Mouse (Mus musculus): ENCODE results near the gene Olfr1156. TPM values are rescaled to one million over a fixed set of nuclear protein-coding genes. Genes with fewer than 3 reads are reported as not detected.

Olfr1156 gene
- polyA plus RNA-seq (2012; ENCODE audit: insufficient read depth, low replicate concordance) = not detected in 2 replicates

DNA sequence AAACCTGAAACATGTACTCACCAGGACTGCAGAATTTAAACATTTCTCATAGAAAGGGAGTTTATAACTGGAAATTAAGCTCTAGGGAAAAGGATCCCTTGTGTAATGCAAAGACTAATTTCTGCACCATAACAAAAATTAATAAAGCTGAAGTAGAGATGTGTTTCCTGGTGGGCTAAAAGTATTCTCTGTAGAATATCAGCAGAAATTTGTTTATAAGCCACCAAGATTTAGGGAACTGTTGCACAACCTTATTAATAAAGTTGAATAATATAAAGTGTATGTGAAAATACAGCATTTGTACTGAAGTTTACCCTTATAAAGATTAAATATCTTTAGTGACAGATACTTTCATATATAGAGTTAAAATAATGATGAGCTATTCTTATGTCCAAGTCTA lies at the start of gene Olfr1156:
TSS of gene Olfr1156 (minus strand) at position 101 of the 400 bp plus-strand sequence.
- Histone ChIP-seq H3K9me3 (peaks cover 4% of the 10 kb centered on the region; the same call in 1 of the 2 replicates), H3K4me1 (no peaks in the 10 kb centered on the region), H3K27me3 (replicated peaks) (no peaks in the 10 kb centered on the region), H3K4me3 (replicated peaks) (no peak within 1 kb of the TSS), H3K36me3 (replicated peaks; ENCODE audit: low read length) (no peaks in the 10 kb centered on the region)
- TF ChIP-seq FLI1 (IDR thresholded peaks at IDR 0.05; ENCODE audit: low read length) = no peak
- TF ChIP-seq GATA1 (IDR thresholded peaks at IDR 0.05; ENCODE audit: borderline replicate concordance, low read length) = no peak

DNA sequence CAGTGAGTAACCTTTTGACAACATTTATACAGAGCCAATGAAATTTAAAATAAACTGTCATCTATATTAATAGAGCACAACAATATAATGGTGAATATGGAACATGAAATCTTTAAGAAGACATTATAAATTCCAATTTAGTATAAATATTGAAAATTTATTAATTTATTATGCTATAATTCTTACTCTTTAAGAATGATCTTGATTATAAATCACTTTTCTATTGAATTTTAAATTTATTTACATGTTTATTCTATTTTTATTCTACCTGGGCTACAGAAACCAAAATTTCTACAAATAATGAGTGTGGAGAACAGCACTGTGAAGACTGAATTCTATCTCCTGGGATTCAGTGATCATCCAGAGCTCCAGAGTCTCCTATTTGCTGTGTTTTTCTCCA lies 36.9 kb upstream of the Olfr1156 start, which contains the start of gene Olfr1158:
TSS of gene Olfr1158 (plus strand) at position 301 of the 400 bp plus-strand sequence.
- TF ChIP-seq FLI1 (IDR thresholded peaks at IDR 0.05; ENCODE audit: low read length) = no peak
- no peak for TF ChIP-seq GATA1 (IDR thresholded peaks at IDR 0.05; ENCODE audit: borderline replicate concordance, low read length)
- Histone ChIP-seq H3K9me3 (no peaks in the 10 kb centered on the region), H3K4me3 (replicated peaks) (no peak within 1 kb of the TSS), H3K27me3 (replicated peaks) (no peaks in the 10 kb centered on the region), H3K4me1 (no peaks in the 10 kb centered on the region), H3K36me3 (replicated peaks; ENCODE audit: low read length) (no peaks in the 10 kb centered on the region)

DNA sequence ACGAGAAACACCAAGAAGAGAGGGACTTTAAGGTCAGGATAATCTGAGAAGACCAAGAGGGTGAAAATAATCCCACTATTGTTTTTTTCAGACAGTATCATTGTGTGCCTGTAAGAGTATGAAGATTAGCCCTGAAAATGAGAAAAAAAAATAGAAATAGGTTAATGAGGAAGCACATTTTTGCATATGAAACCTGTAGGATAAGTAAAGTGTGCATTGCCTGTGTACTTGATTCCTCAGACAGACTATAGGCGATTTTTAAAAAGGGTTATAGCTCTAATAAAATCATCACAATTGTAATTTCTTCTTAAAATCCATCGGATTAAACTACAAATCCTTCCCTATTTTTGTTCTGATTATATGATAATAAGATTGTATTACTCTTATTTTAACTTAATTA lies 21.7 kb upstream of the Olfr1156 start, which contains the start of gene Olfr74:
TSS of gene Olfr74 (minus strand) at position 101 of the 400 bp plus-strand sequence.
- no peak for TF ChIP-seq FLI1 (IDR thresholded peaks at IDR 0.05; ENCODE audit: low read length)
- no peak for TF ChIP-seq GATA1 (IDR thresholded peaks at IDR 0.05; ENCODE audit: borderline replicate concordance, low read length)
- Histone ChIP-seq H3K4me3 (replicated peaks) (no peak within 1 kb of the TSS), H3K36me3 (replicated peaks; ENCODE audit: low read length) (no peaks in the 10 kb centered on the region), H3K9me3 (0 out of 2 replicates have a peak, but pooled peaks cover 2% of the 10 kb centered on the region), H3K27me3 (replicated peaks) (no peaks in the 10 kb centered on the region), H3K4me1 (no peaks in the 10 kb centered on the region)

DNA sequence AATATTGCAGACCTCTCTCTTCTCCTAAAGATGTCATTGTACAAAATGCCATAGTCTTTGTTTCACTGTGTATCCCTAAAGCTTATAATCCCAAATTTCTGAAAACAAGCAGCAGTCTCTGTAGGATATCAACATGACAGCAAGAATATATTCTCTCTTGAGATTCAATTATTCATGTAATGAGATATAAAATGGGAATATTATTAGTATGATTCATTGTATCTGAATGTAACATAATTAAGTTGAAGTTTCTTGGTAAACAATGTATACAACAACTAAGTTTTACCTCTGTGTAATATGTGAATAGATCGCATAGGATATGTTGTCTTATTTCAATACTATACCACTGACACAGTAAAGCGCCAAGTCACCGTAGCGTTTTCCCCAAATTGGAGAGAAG lies 15.3 kb upstream of the Olfr1156 start, which contains the start of gene Olfr1157:
TSS of gene Olfr1157 (minus strand) at position 101 of the 400 bp plus-strand sequence.
- no peak for TF ChIP-seq FLI1 (IDR thresholded peaks at IDR 0.05; ENCODE audit: low read length)
- TF ChIP-seq GATA1 (IDR thresholded peaks at IDR 0.05; ENCODE audit: borderline replicate concordance, low read length) = no peak
- Histone ChIP-seq H3K36me3 (replicated peaks; ENCODE audit: low read length) (no peaks in the 10 kb centered on the region), H3K27me3 (replicated peaks) (no peaks in the 10 kb centered on the region), H3K4me3 (replicated peaks) (no peak within 1 kb of the TSS), H3K9me3 (no peaks in the 10 kb centered on the region), H3K4me1 (no peaks in the 10 kb centered on the region)

DNA sequence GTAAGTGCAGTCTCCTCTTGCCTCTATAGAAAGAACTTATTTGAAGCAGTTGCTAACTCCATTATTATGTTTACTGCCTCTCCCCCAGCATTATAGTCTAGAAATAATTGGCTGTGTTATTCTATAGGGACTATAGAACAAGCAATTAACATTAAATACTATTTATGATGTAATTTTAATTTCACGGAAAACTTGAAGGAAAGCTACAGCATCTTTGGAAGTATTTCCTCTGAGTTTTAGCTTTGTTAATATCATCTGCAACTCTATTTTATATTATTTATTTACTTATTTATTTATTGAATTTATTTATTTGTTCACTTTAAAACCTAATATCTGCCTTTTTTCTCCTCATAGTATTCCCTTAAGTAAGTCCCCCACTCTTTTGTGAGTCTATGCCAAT lies 7.9 kb downstream of the Olfr1156 start, which contains the start of gene Olfr1155:
TSS of gene Olfr1155 (minus strand) at position 101 of the 400 bp plus-strand sequence.
- Histone ChIP-seq H3K27me3 (replicated peaks) (no peaks in the 10 kb centered on the region), H3K9me3 (peaks cover 8% of the 10 kb centered on the region; the same call in 1 of the 2 replicates), H3K36me3 (replicated peaks; ENCODE audit: low read length) (no peaks in the 10 kb centered on the region), H3K4me1 (no peaks in the 10 kb centered on the region), H3K4me3 (replicated peaks) (no peak within 1 kb of the TSS)
- TF ChIP-seq FLI1 (IDR thresholded peaks at IDR 0.05; ENCODE audit: low read length) (no peak), GATA1 (IDR thresholded peaks at IDR 0.05; ENCODE audit: borderline replicate concordance, low read length) (no peak)

DNA sequence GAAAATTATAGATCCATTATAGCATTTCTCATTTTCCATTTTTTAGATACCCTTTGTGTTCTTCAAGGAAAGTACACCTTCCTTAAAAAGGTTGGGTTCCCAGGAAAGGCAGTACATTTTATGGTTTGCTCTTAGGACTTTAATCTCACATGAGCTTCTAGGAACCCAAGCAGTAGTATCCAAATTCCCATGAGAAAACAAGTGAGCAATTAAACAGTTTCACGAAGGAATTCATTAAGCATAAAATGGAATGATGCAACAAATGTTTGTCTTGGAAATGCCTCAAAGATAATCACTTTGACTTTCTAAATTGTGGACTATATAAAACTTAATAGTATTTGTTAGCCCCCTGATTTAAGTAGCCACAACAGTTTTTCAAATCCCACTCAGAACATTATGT lies 47.8 kb downstream of the Olfr1156 start, which contains the start of gene Olfr1154:
TSS of gene Olfr1154 (minus strand) at position 101 of the 400 bp plus-strand sequence.
- TF ChIP-seq FLI1 (IDR thresholded peaks at IDR 0.05; ENCODE audit: low read length) (no peak), GATA1 (IDR thresholded peaks at IDR 0.05; ENCODE audit: borderline replicate concordance, low read length) (no peak)
- Histone ChIP-seq H3K27me3 (replicated peaks) (no peaks in the 10 kb centered on the region), H3K36me3 (replicated peaks; ENCODE audit: low read length) (no peaks in the 10 kb centered on the region), H3K4me3 (replicated peaks) (no peak within 1 kb of the TSS), H3K4me1 (no peaks in the 10 kb centered on the region), H3K9me3 (no peaks in the 10 kb centered on the region)

Other genes with a start within 250 kb of the Olfr1156 start
- gene Olfr1137, start 239.9 kb downstream of the Olfr1156 start, polyA plus RNA-seq (2012; ENCODE audit: insufficient read depth, low replicate concordance) = 0.71 TPM in 1 of 2 replicates, not detected in the other
- not detected in 2 replicates for gene Olfr1138, start 213.1 kb downstream of the Olfr1156 start, polyA plus RNA-seq (2012; ENCODE audit: insufficient read depth, low replicate concordance)
- not detected in 2 replicates for gene Olfr1140, start 209.3 kb downstream of the Olfr1156 start, polyA plus RNA-seq (2012; ENCODE audit: insufficient read depth, low replicate concordance)
- gene Olfr1141, start 199.1 kb downstream of the Olfr1156 start, polyA plus RNA-seq (2012; ENCODE audit: insufficient read depth, low replicate concordance) = not detected in 2 replicates
- gene Olfr152, start 173.6 kb downstream of the Olfr1156 start, polyA plus RNA-seq (2012; ENCODE audit: insufficient read depth, low replicate concordance) = not detected in 2 replicates
- gene Olfr1143, start 152.5 kb downstream of the Olfr1156 start, polyA plus RNA-seq (2012; ENCODE audit: insufficient read depth, low replicate concordance) = not detected in 2 replicates
- not detected in 2 replicates for gene Olfr1145, start 143.3 kb downstream of the Olfr1156 start, polyA plus RNA-seq (2012; ENCODE audit: insufficient read depth, low replicate concordance)
- not detected in 2 replicates for gene Olfr1148, start 122.6 kb downstream of the Olfr1156 start, polyA plus RNA-seq (2012; ENCODE audit: insufficient read depth, low replicate concordance)
- gene Olfr1150-ps1, start 109.1 kb downstream of the Olfr1156 start, polyA plus RNA-seq (2012; ENCODE audit: insufficient read depth, low replicate concordance) = not detected in 2 replicates
- gene Olfr1151, start 97.2 kb downstream of the Olfr1156 start, polyA plus RNA-seq (2012; ENCODE audit: insufficient read depth, low replicate concordance) = not detected in 2 replicates
- 0.43 TPM in 1 of 2 replicates, not detected in the other for gene Olfr1152, start 86.6 kb downstream of the Olfr1156 start, polyA plus RNA-seq (2012; ENCODE audit: insufficient read depth, low replicate concordance)
- gene Olfr1153, start 58.1 kb downstream of the Olfr1156 start, polyA plus RNA-seq (2012; ENCODE audit: insufficient read depth, low replicate concordance) = not detected in 2 replicates
- gene Olfr1154, start 47.9 kb downstream of the Olfr1156 start, polyA plus RNA-seq (2012; ENCODE audit: insufficient read depth, low replicate concordance) = not detected in 2 replicates
- gene Olfr1155, start 8.0 kb downstream of the Olfr1156 start, polyA plus RNA-seq (2012; ENCODE audit: insufficient read depth, low replicate concordance) = not detected in 2 replicates
- gene Olfr1157, start 15.2 kb upstream of the Olfr1156 start, polyA plus RNA-seq (2012; ENCODE audit: insufficient read depth, low replicate concordance) = not detected in 2 replicates
- gene Olfr74, start 21.6 kb upstream of the Olfr1156 start, polyA plus RNA-seq (2012; ENCODE audit: insufficient read depth, low replicate concordance) = not detected in 2 replicates
- not detected in 2 replicates for gene Olfr1158, start 37.0 kb upstream of the Olfr1156 start, polyA plus RNA-seq (2012; ENCODE audit: insufficient read depth, low replicate concordance)
- gene Olfr1160, start 55.2 kb upstream of the Olfr1156 start, polyA plus RNA-seq (2012; ENCODE audit: insufficient read depth, low replicate concordance) = not detected in 2 replicates
- gene Olfr1161, start 69.7 kb upstream of the Olfr1156 start, polyA plus RNA-seq (2012; ENCODE audit: insufficient read depth, low replicate concordance) = not detected in 2 replicates
- not detected in 2 replicates for gene Olfr73, start 84.6 kb upstream of the Olfr1156 start, polyA plus RNA-seq (2012; ENCODE audit: insufficient read depth, low replicate concordance)
- gene Olfr1162, start 98.0 kb upstream of the Olfr1156 start, polyA plus RNA-seq (2012; ENCODE audit: insufficient read depth, low replicate concordance) = not detected in 2 replicates
- gene Olfr1163, start 118.7 kb upstream of the Olfr1156 start, polyA plus RNA-seq (2012; ENCODE audit: insufficient read depth, low replicate concordance) = not detected in 2 replicates
- gene Olfr1164, start 140.9 kb upstream of the Olfr1156 start, polyA plus RNA-seq (2012; ENCODE audit: insufficient read depth, low replicate concordance) = not detected in 2 replicates
- not detected in 2 replicates for gene Olfr1166, start 175.2 kb upstream of the Olfr1156 start, polyA plus RNA-seq (2012; ENCODE audit: insufficient read depth, low replicate concordance)
- not detected in 2 replicates for gene Olfr1167, start 202.1 kb upstream of the Olfr1156 start, polyA plus RNA-seq (2012; ENCODE audit: insufficient read depth, low replicate concordance)
- gene Olfr1168, start 228.8 kb upstream of the Olfr1156 start, polyA plus RNA-seq (2012; ENCODE audit: insufficient read depth, low replicate concordance) = not detected in 2 replicates

All from megakaryocyte, embryonic 14.5 days (primary cell).